Mouse (Mus musculus) CD4-positive naive resting alpha-beta T cell, adult 57 days (primary cell): ENCODE data around the gene Reg3a. TPM values are rescaled to one million over a fixed set of nuclear protein-coding genes. Genes with fewer than 3 reads are reported as not detected.

Experiments used
- total RNA-seq: library from RNA; stranded (reverse); gene quantifications from one replicate; pipeline ENCODE4 v1.2.4, GENCODE M21; 2023

Reg3a gene
- not detected for total RNA-seq

GRCm38 (mm10) chr6:78380409-78380808, at the start of gene Reg3a:
Gene Reg3a, plus strand, starts transcription at chr6:78380709.

GRCm38 (mm10) chr6:78370357-78370756, 10.2 kb upstream of the Reg3a start, which contains the start of gene Reg3b:
Gene Reg3b, plus strand, starts transcription at chr6:78370657.

GRCm38 (mm10) chr6:78378765-78379164, 1.7 kb upstream of the Reg3a start, which contains the start of gene Reg3d:
Gene Reg3d, minus strand, starts transcription at chr6:78378865.

GRCm38 (mm10) chr6:78395323-78395722, 14.8 kb downstream of the Reg3a start, which contains the start of gene Reg2:
Gene Reg2, plus strand, starts transcription at chr6:78395623.

GRCm38 (mm10) chr6:78422411-78422810, 41.9 kb downstream of the Reg3a start, which contains the start of gene Reg1:
Gene Reg1, plus strand, starts transcription at chr6:78422711.

Other genes starting within 250 kb of the Reg3a start
- gene Reg3b, start 10.1 kb upstream of the Reg3a start, total RNA-seq: not detected
- not detected for gene Reg3d, start 1.8 kb upstream of the Reg3a start, total RNA-seq
- gene Reg2, start 14.9 kb downstream of the Reg3a start, total RNA-seq: not detected
- not detected for gene Reg1, start 42.0 kb downstream of the Reg3a start, total RNA-seq
- gene Reg3g, start 88.2 kb downstream of the Reg3a start, total RNA-seq: not detected